Mouse (Mus musculus) thymus, postnatal 25 days (tissue): ENCODE data around the gene Foxa3.
"Not testable (repeated sequence)": the region's sequence is repeated elsewhere in the genome, so short reads cannot be mapped to it uniquely, and the experiment has no call there.

Experiments
- DNase-seq: peaks from one replicate; pipeline ENCODE4 v3.0.0; 2022

Gene Foxa3

GRCm38 (mm10) chr7:19023357-19023814 lies at the start of gene Foxa3:
TSS of gene Foxa3 (minus strand) at chr7:19023538.
- peak; percentile 37 for DNase-seq

GRCm38 (mm10) chr7:19071024-19071423 lies 47.7 kb upstream of the Foxa3 start:
- not testable (repeated sequence) for DNase-seq

- DNase-seq: no peak
These were observed 46.2 kb upstream of the Foxa3 start for GRCm38 (mm10) chr7:19069500-19069899.

GRCm38 (mm10) chr7:19068707-19069106 lies 45.4 kb upstream of the Foxa3 start:
- DNase-seq: peak; percentile 79

- no peak for DNase-seq
These were observed 44.6 kb upstream of the Foxa3 start for GRCm38 (mm10) chr7:19067935-19068334.

- no peak for DNase-seq
These were observed 43.7 kb upstream of the Foxa3 start for GRCm38 (mm10) chr7:19067063-19067462.

GRCm38 (mm10) chr7:19065896-19066295 lies 42.6 kb upstream of the Foxa3 start:
- DNase-seq: no peak

GRCm38 (mm10) chr7:19057405-19057804 lies 34.1 kb upstream of the Foxa3 start:
- DNase-seq: no peak

- DNase-seq: no peak
These were observed 31.8 kb upstream of the Foxa3 start for GRCm38 (mm10) chr7:19055108-19055507.

GRCm38 (mm10) chr7:19054777-19055076 lies 31.4 kb upstream of the Foxa3 start:
- no peak for DNase-seq

GRCm38 (mm10) chr7:19054047-19054776 lies 30.9 kb upstream of the Foxa3 start, which contains the start of gene Rsph6a:
TSS of gene Rsph6a (plus strand) at chr7:19054690.
- DNase-seq: peak; percentile 37

- DNase-seq: no peak
These were observed 29.8 kb upstream of the Foxa3 start for GRCm38 (mm10) chr7:19053136-19053532.

GRCm38 (mm10) chr7:19052345-19053135 lies 29.2 kb upstream of the Foxa3 start:
- no peak for DNase-seq

GRCm38 (mm10) chr7:19051161-19051560 lies 27.8 kb upstream of the Foxa3 start:
- no peak for DNase-seq

GRCm38 (mm10) chr7:19050172-19050571 lies 26.8 kb upstream of the Foxa3 start:
- no peak for DNase-seq

GRCm38 (mm10) chr7:19049252-19049651 lies 25.9 kb upstream of the Foxa3 start:
- no peak for DNase-seq

GRCm38 (mm10) chr7:19048006-19048527 lies 24.7 kb upstream of the Foxa3 start:
- no peak for DNase-seq

- no peak for DNase-seq
These were observed 23.1 kb upstream of the Foxa3 start for GRCm38 (mm10) chr7:19046286-19047069.

GRCm38 (mm10) chr7:19044616-19045015 lies 21.3 kb upstream of the Foxa3 start:
- DNase-seq: no peak

GRCm38 (mm10) chr7:19031641-19032040 lies 8.3 kb upstream of the Foxa3 start:
- no peak for DNase-seq

- DNase-seq: peak; percentile 70
These were observed 5.8 kb upstream of the Foxa3 start for GRCm38 (mm10) chr7:19029084-19029653.

GRCm38 (mm10) chr7:19028067-19028466 lies 4.7 kb upstream of the Foxa3 start:
- DNase-seq: no peak
